Mouse (Mus musculus) leukemia stem cell, adult 10-12 weeks (primary cell): ENCODE data around the gene 2310050C09Rik. TPM values are rescaled to one million over a fixed set of nuclear protein-coding genes. Genes with fewer than 3 reads are reported as not detected.

ENCODE experiments used
- polyA plus RNA-seq: library from polyadenylated mRNA; stranded (reverse); fragments of >175 nt; gene quantifications from 2 replicates; pipeline ENCODE4 v1.2.3, GENCODE M21; 2012; ENCODE audit warnings: low replicate concordance

2310050C09Rik gene
- polyA plus RNA-seq, result not detected in 2 replicates

DNA sequence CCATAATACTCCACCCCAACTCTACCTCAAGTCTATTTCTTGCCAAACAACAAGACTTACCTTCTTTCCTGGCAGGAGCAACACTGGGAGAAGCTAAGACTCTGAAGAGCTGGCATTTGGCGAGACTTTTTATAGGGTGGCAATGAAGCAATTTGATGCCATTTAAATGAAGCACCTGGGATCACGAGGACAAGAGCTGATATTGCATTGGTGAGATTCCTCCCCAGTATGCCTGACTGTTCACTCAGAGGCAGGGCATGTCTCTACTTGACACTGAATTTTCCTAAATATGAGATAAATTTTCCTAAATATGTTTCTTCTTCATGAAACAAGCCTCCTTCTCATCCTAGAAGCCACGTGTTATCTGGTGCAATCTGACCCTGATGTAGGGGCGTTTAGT lies at the start of gene 2310050C09Rik:
Gene 2310050C09Rik (minus strand): TSS at position 101 of the 400 bp plus-strand sequence.

DNA sequence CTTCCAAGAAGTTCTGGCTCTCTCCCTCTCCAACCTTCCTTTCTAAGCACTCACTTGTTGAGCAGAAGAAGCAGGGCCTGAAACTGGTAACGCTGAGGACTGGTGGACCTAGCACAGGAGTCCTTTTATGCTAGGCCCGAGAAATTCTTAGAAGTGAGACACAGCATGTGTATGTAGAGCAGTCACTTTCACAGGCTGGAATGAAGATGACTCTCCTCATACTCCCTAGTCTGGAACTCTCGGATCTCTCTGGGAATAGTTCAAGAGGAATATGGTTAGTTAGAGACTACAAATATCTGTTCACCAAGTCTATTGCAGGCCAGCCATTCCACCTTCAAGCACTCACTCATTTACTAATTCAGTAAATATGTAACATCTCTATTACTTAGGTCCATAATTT lies 18.8 kb downstream of the 2310050C09Rik start, which contains the start of gene Lce1l:
Gene Lce1l (minus strand): TSS at position 101 of the 400 bp plus-strand sequence.

DNA sequence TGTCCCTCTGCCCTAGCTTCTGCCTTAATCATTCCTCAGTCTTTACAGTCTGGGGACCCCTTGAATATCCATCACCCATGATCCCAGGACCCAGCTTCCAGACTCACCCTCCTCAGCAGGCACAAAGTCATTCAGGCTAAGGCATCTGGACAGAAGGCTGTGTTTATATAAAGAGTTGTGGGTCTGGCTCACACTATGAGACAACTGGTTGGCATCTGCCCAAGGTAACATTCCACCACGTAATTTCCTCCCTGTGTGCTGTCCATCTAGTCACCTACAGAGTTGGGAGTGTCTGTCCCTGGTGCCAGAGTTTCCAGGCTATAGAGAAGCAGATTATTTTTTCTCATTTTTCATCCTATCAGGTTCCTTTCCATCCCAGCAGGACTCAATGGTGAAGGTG lies 42.9 kb downstream of the 2310050C09Rik start, which contains the start of gene Kprp:
Gene Kprp (minus strand): TSS at position 140 of the 400 bp plus-strand sequence.

Other genes starting within 250 kb of the 2310050C09Rik start
- gene Lce6a, start 248.6 kb downstream of the 2310050C09Rik start, polyA plus RNA-seq, result not detected in 2 replicates
- not detected in 2 replicates for gene Lce1a1, start 221.9 kb downstream of the 2310050C09Rik start, polyA plus RNA-seq
- gene Lce1b, start 213.3 kb downstream of the 2310050C09Rik start, polyA plus RNA-seq, result not detected in 2 replicates
- not detected in 2 replicates for gene Lce1a2, start 199.9 kb downstream of the 2310050C09Rik start, polyA plus RNA-seq
- not detected in 2 replicates for gene Lce1c, start 191.0 kb downstream of the 2310050C09Rik start, polyA plus RNA-seq
- gene Lce1d, start 183.0 kb downstream of the 2310050C09Rik start, polyA plus RNA-seq, result not detected in 2 replicates
- gene Lce1e, start 161.1 kb downstream of the 2310050C09Rik start, polyA plus RNA-seq, result not detected in 2 replicates
- not detected in 2 replicates for gene Lce1f, start 149.9 kb downstream of the 2310050C09Rik start, polyA plus RNA-seq
- gene Gm38119, start 131.1 kb downstream of the 2310050C09Rik start, polyA plus RNA-seq, result not detected in 2 replicates
- not detected in 2 replicates for gene Lce1g, start 117.9 kb downstream of the 2310050C09Rik start, polyA plus RNA-seq
- not detected in 2 replicates for gene Lce1h, start 105.2 kb downstream of the 2310050C09Rik start, polyA plus RNA-seq
- gene Lce1i, start 91.3 kb downstream of the 2310050C09Rik start, polyA plus RNA-seq, result not detected in 2 replicates
- not detected in 2 replicates for gene Lce1j, start 79.7 kb downstream of the 2310050C09Rik start, polyA plus RNA-seq
- gene Lce1k, start 62.3 kb downstream of the 2310050C09Rik start, polyA plus RNA-seq, result not detected in 2 replicates
- not detected in 2 replicates for gene Kprp, start 43.0 kb downstream of the 2310050C09Rik start, polyA plus RNA-seq
- not detected in 2 replicates for gene Lce1l, start 18.9 kb downstream of the 2310050C09Rik start, polyA plus RNA-seq
- gene Lce3a, start 56.0 kb upstream of the 2310050C09Rik start, polyA plus RNA-seq, result not detected in 2 replicates
- not detected in 2 replicates for gene Lce3b, start 62.8 kb upstream of the 2310050C09Rik start, polyA plus RNA-seq
- gene Lce3c, start 74.3 kb upstream of the 2310050C09Rik start, polyA plus RNA-seq, result not detected in 2 replicates
- gene Lce3d, start 87.2 kb upstream of the 2310050C09Rik start, polyA plus RNA-seq, result not detected in 2 replicates
- gene Lce3e, start 96.8 kb upstream of the 2310050C09Rik start, polyA plus RNA-seq, result not detected in 2 replicates
- not detected in 2 replicates for gene Lce3f, start 122.0 kb upstream of the 2310050C09Rik start, polyA plus RNA-seq
- gene Crct1, start 145.5 kb upstream of the 2310050C09Rik start, polyA plus RNA-seq, result not detected in 2 replicates
- gene Lce1m, start 148.8 kb upstream of the 2310050C09Rik start, polyA plus RNA-seq, result not detected in 2 replicates
- gene Gm4858, start 198.6 kb upstream of the 2310050C09Rik start, polyA plus RNA-seq, result not detected in 2 replicates